Mouse (Mus musculus) urinary bladder, postnatal 25 days (tissue): ENCODE results near the gene Crybb2.
A peak's percentile ranks its signal among the peaks of the same experiment; 100 is the strongest.

Experiments
- DNase-seq: peaks from one replicate; pipeline ENCODE4 v3.0.0; 2022; ENCODE audit warnings: low spot score

Crybb2 gene

GRCm38 (mm10) chr5:113030082-113030481 is 39.8 kb downstream of the Crybb2 start:
- no peak for DNase-seq

- DNase-seq = no peak
Observed at GRCm38 (mm10) chr5:113026706-113027105, 43.2 kb downstream of the Crybb2 start.

- peak; percentile 24 for DNase-seq
Observed at GRCm38 (mm10) chr5:113024154-113024764, 45.7 kb downstream of the Crybb2 start.

GRCm38 (mm10) chr5:113018190-113018589 is 51.7 kb downstream of the Crybb2 start:
- DNase-seq = no peak

- DNase-seq = no peak
Observed at GRCm38 (mm10) chr5:113017004-113017403, 52.9 kb downstream of the Crybb2 start.

GRCm38 (mm10) chr5:113015236-113016061 is 54.5 kb downstream of the Crybb2 start, which contains the start of gene Grk3:
Gene Grk3, minus strand, starts transcription at chr5:113015791.
- DNase-seq = peak; percentile 37

GRCm38 (mm10) chr5:113014808-113015235 is 55.1 kb downstream of the Crybb2 start:
- DNase-seq = peak; percentile 31

- DNase-seq = no peak
Observed at GRCm38 (mm10) chr5:113014111-113014807, 55.7 kb downstream of the Crybb2 start.

GRCm38 (mm10) chr5:113011926-113012325 is 58.0 kb downstream of the Crybb2 start:
- DNase-seq = no peak

GRCm38 (mm10) chr5:113009183-113009820 is 60.6 kb downstream of the Crybb2 start:
- DNase-seq = no peak

GRCm38 (mm10) chr5:113008496-113008895 is 61.4 kb downstream of the Crybb2 start:
- DNase-seq = no peak
